Mouse (Mus musculus): Measurements from ENCODE around the gene Arhgap44. TPM values are rescaled to one million over a fixed set of nuclear protein-coding genes. Genes with fewer than 3 reads are reported as not detected.

The Arhgap44 gene
- polyA plus RNA-seq, 1 experiment from 2014 or later: 10.3 TPM

- Histone ChIP-seq H3K4me1 (no peaks in the 10 kb centered on the region), H3K9me3 (no peaks in the 10 kb centered on the region), H3K4me3 (no peak overlapping the region), H3K27ac (replicated peaks) (no peak overlapping the region), H3K36me3 (no peaks in the 10 kb centered on the region), H3K9ac (replicated peaks) (no peak overlapping the region), H3K27me3 (no peaks in the 10 kb centered on the region), H3K4me2 (replicated peaks) (no peak overlapping the region)
- ATAC-seq (replicated peaks): no peak
- WGBS: 81% methylated on average over 11 of the region's 11 CpGs
These were observed 61.6 kb downstream of the Arhgap44 start for GRCm38 (mm10) chr11:65101206-65101605.

- Histone ChIP-seq H3K27me3 (no peaks in the 10 kb centered on the region), H3K9ac (replicated peaks) (no peak overlapping the region), H3K4me3 (no peak overlapping the region), H3K36me3 (no peaks in the 10 kb centered on the region), H3K9me3 (no peaks in the 10 kb centered on the region), H3K27ac (replicated peaks) (no peak overlapping the region), H3K4me1 (no peaks in the 10 kb centered on the region), H3K4me2 (replicated peaks) (no peak overlapping the region)
- no peak for ATAC-seq (replicated peaks)
- 92% methylated on average over 8 of the region's 8 CpGs for WGBS
These were observed 62.7 kb downstream of the Arhgap44 start for GRCm38 (mm10) chr11:65100031-65100430.

- Histone ChIP-seq H3K4me3 (no peak overlapping the region), H3K9ac (replicated peaks) (no peak overlapping the region), H3K27ac (replicated peaks) (no peak overlapping the region), H3K36me3 (no peaks in the 10 kb centered on the region), H3K9me3 (no peaks in the 10 kb centered on the region), H3K4me2 (replicated peaks) (no peak overlapping the region), H3K27me3 (no peaks in the 10 kb centered on the region), H3K4me1 (no peaks in the 10 kb centered on the region)
- ATAC-seq (replicated peaks): no peak
- 78% methylated on average over 4 of the region's 4 CpGs for WGBS
These were observed 65.2 kb downstream of the Arhgap44 start for GRCm38 (mm10) chr11:65097526-65098070.

GRCm38 (mm10) chr11:65096866-65097265 lies 65.9 kb downstream of the Arhgap44 start:
- 91% methylated on average over 5 of the region's 5 CpGs for WGBS

GRCm38 (mm10) chr11:65092851-65093250 lies 69.9 kb downstream of the Arhgap44 start:
- no peak for ATAC-seq (replicated peaks)
- Histone ChIP-seq H3K27me3 (no peaks in the 10 kb centered on the region), H3K9ac (replicated peaks) (no peak overlapping the region), H3K36me3 (no peaks in the 10 kb centered on the region), H3K4me2 (replicated peaks) (no peak overlapping the region), H3K4me1 (no peaks in the 10 kb centered on the region), H3K4me3 (no peak overlapping the region), H3K9me3 (no peaks in the 10 kb centered on the region), H3K27ac (replicated peaks) (no peak overlapping the region)
- 69% methylated on average over 8 of the region's 8 CpGs for WGBS

More at GRCm38 (mm10) chr11:65096866-65097265, 65.9 kb downstream of the Arhgap44 start:
- no peak overlapping the region for H3K4me2 ChIP-seq (replicated peaks)
- no peak overlapping the region for H3K4me3 ChIP-seq
- no peaks in the 10 kb centered on the region for H3K27me3 ChIP-seq
- no peaks in the 10 kb centered on the region for H3K36me3 ChIP-seq
- H3K27ac ChIP-seq (replicated peaks): no peak overlapping the region
- no peaks in the 10 kb centered on the region for H3K4me1 ChIP-seq
- no peak for ATAC-seq (replicated peaks)
- no peak overlapping the region for H3K9ac ChIP-seq (replicated peaks)
- H3K9me3 ChIP-seq: no peaks in the 10 kb centered on the region

- Histone ChIP-seq H3K27me3 (no peaks in the 10 kb centered on the region), H3K4me3 (no peak overlapping the region), H3K9me3 (no peaks in the 10 kb centered on the region), H3K27ac (replicated peaks) (no peak overlapping the region), H3K4me1 (no peaks in the 10 kb centered on the region), H3K36me3 (no peaks in the 10 kb centered on the region), H3K4me2 (replicated peaks) (no peak overlapping the region), H3K9ac (replicated peaks) (no peak overlapping the region)
- ATAC-seq (replicated peaks): no peak
- WGBS: 93% methylated on average over 6 of the region's 6 CpGs
These were observed 72.4 kb downstream of the Arhgap44 start for GRCm38 (mm10) chr11:65090386-65090785.

GRCm38 (mm10) chr11:65089982-65090381 lies 72.8 kb downstream of the Arhgap44 start:
- no peak for ATAC-seq (replicated peaks)
- WGBS: 88% methylated on average over 3 of the region's 3 CpGs
- no peaks in the 10 kb centered on the region for H3K9me3 ChIP-seq
- no peak overlapping the region for H3K27ac ChIP-seq (replicated peaks)
- no peak overlapping the region for H3K9ac ChIP-seq (replicated peaks)
- no peak overlapping the region for H3K4me2 ChIP-seq (replicated peaks)
- no peaks in the 10 kb centered on the region for H3K4me1 ChIP-seq
- H3K4me3 ChIP-seq: no peak overlapping the region
- H3K27me3 ChIP-seq: no peaks in the 10 kb centered on the region
- H3K36me3 ChIP-seq: no peaks in the 10 kb centered on the region

GRCm38 (mm10) chr11:65089282-65089681 lies 73.5 kb downstream of the Arhgap44 start:
- WGBS: 93% methylated on average over 6 of the region's 6 CpGs
- Histone ChIP-seq H3K36me3 (no peaks in the 10 kb centered on the region), H3K27ac (replicated peaks) (no peak overlapping the region), H3K27me3 (no peaks in the 10 kb centered on the region), H3K9me3 (no peaks in the 10 kb centered on the region), H3K4me2 (replicated peaks) (no peak overlapping the region), H3K4me3 (no peak overlapping the region), H3K9ac (replicated peaks) (no peak overlapping the region), H3K4me1 (no peaks in the 10 kb centered on the region)
- no peak for ATAC-seq (replicated peaks)

GRCm38 (mm10) chr11:65088451-65089222 lies 74.1 kb downstream of the Arhgap44 start:
- ATAC-seq (replicated peaks): no peak
- H3K4me3 ChIP-seq: no peak overlapping the region
- no peaks in the 10 kb centered on the region for H3K9me3 ChIP-seq
- H3K27me3 ChIP-seq: no peaks in the 10 kb centered on the region
- no peak overlapping the region for H3K27ac ChIP-seq (replicated peaks)
- H3K9ac ChIP-seq (replicated peaks): no peak overlapping the region
- H3K4me2 ChIP-seq (replicated peaks): no peak overlapping the region
- H3K36me3 ChIP-seq: no peaks in the 10 kb centered on the region
- WGBS: 59% methylated on average over 5 of the region's 5 CpGs
- no peaks in the 10 kb centered on the region for H3K4me1 ChIP-seq

GRCm38 (mm10) chr11:65080761-65081160 lies 82.0 kb downstream of the Arhgap44 start:
- Histone ChIP-seq H3K9ac (replicated peaks) (no peak overlapping the region), H3K4me1 (no peaks in the 10 kb centered on the region), H3K9me3 (no peaks in the 10 kb centered on the region), H3K4me2 (replicated peaks) (no peak overlapping the region), H3K27ac (replicated peaks) (no peak overlapping the region), H3K27me3 (no peaks in the 10 kb centered on the region), H3K36me3 (no peaks in the 10 kb centered on the region), H3K4me3 (no peak overlapping the region)
- ATAC-seq (replicated peaks): no peak
- 90% methylated on average over 8 of the region's 8 CpGs for WGBS

GRCm38 (mm10) chr11:65080274-65080673 lies 82.5 kb downstream of the Arhgap44 start:
- WGBS: 90% methylated on average over 3 of the region's 3 CpGs
- Histone ChIP-seq H3K27ac (replicated peaks) (no peak overlapping the region), H3K27me3 (no peaks in the 10 kb centered on the region), H3K4me3 (no peak overlapping the region), H3K9me3 (no peaks in the 10 kb centered on the region), H3K4me2 (replicated peaks) (no peak overlapping the region), H3K9ac (replicated peaks) (no peak overlapping the region), H3K4me1 (no peaks in the 10 kb centered on the region), H3K36me3 (no peaks in the 10 kb centered on the region)
- ATAC-seq (replicated peaks): no peak

- Histone ChIP-seq H3K4me3 (no peak overlapping the region), H3K9ac (replicated peaks) (no peak overlapping the region), H3K27me3 (no peaks in the 10 kb centered on the region), H3K4me1 (no peaks in the 10 kb centered on the region), H3K4me2 (replicated peaks) (no peak overlapping the region), H3K9me3 (no peaks in the 10 kb centered on the region), H3K36me3 (no peaks in the 10 kb centered on the region), H3K27ac (replicated peaks) (no peak overlapping the region)
- no peak for ATAC-seq (replicated peaks)
- 90% methylated on average over 5 of the region's 5 CpGs for WGBS
These were observed 93.2 kb downstream of the Arhgap44 start for GRCm38 (mm10) chr11:65069609-65070008.

- Histone ChIP-seq H3K27ac (replicated peaks) (no peak overlapping the region), H3K27me3 (no peaks in the 10 kb centered on the region), H3K4me2 (replicated peaks) (no peak overlapping the region), H3K4me1 (no peaks in the 10 kb centered on the region), H3K9ac (replicated peaks) (no peak overlapping the region), H3K4me3 (no peak overlapping the region), H3K9me3 (no peaks in the 10 kb centered on the region), H3K36me3 (no peaks in the 10 kb centered on the region)
- 79% methylated on average over 4 of the region's 4 CpGs for WGBS
- no peak for ATAC-seq (replicated peaks)
These were observed 93.7 kb downstream of the Arhgap44 start for GRCm38 (mm10) chr11:65069051-65069450.
